Mouse (Mus musculus) erythroblast, embryonic 14.5 days (primary cell): ENCODE data around the gene Gm3417.

ENCODE experiments used
- GATA1 ChIP-seq: IDR thresholded peaks from 2 replicates; pipeline ENCODE4 v1.6.1; 2012; ENCODE audit warnings: low read length, inconsistent platforms, mixed read lengths
- TAL1 ChIP-seq: IDR thresholded peaks from 3 replicates; pipeline ENCODE4 v1.6.1; 2012; ENCODE audit warnings: low read length, inconsistent platforms, mixed read lengths

GRCm38 (mm10) chr17:14949161-14949827 is 29.3 kb downstream of the Gm3417 start:
- TF ChIP-seq GATA1 (no peak), TAL1 (no peak)
